ENCODE assay signal across 9 mouse cellular contexts in genomic region chr4:49058557-49058956, GRCm38 (mm10). TPM values are rescaled to one million over a fixed set of nuclear protein-coding genes. Genes with fewer than 3 reads are reported as not detected.
DNase-seq lines count a peak whose midpoint lies in the region; ATAC-seq and TF ChIP-seq lines count a peak whose summit lies in the region.
"Had no signal": no experiment of that assay in that cellular context is flagged by ENCODE, and none has a peak within 500 bp of the region (broad histone marks: within the 10 kb centered on the region; RNA-seq: fewer than 3 reads in every experiment).

No protein-coding gene starts in this region.

- no peak overlapping the region for H3K27ac ChIP-seq in lung, embryonic 14.5 days (ENCODE audit: low read depth)
- no peak overlapping the region for H3K27ac ChIP-seq in forebrain, embryonic 11.5 days (ENCODE audit: low read depth, low read length)
- H3K27ac ChIP-seq in kidney, postnatal 0 days: peak overlapping the region; percentile 68
- H3K27ac ChIP-seq in neural tube, embryonic 15.5 days (replicated peaks): peak overlapping the region; percentile 93

- WGBS in lung, embryonic 14.5 days: 7% methylated on average over 7 of the region's 7 CpGs
- WGBS in forebrain, embryonic 11.5 days: 3% methylated on average over 7 of the region's 7 CpGs
- 5% methylated on average over 7 of the region's 7 CpGs for WGBS in kidney, postnatal 0 days
- 3% methylated on average over 7 of the region's 7 CpGs for WGBS in neural tube, embryonic 15.5 days
- WGBS in lung, adult 2 months: 11% methylated on average over 7 of the region's 7 CpGs

- peak overlapping the region; percentile 96 for H3K4me2 ChIP-seq in lung, embryonic 14.5 days
- peak overlapping the region; percentile 85 for H3K4me2 ChIP-seq in forebrain, embryonic 11.5 days (ENCODE audit: low read depth, low read length, severe bottlenecking)
- H3K4me2 ChIP-seq in kidney, postnatal 0 days (ENCODE audit: low read length): peak overlapping the region; percentile 97
- peak overlapping the region; percentile 69 for H3K4me2 ChIP-seq in neural tube, embryonic 15.5 days

- H3K9ac ChIP-seq in lung, embryonic 14.5 days: peak overlapping the region; percentile 49
- H3K9ac ChIP-seq in forebrain, embryonic 11.5 days (ENCODE audit: low read length): peak overlapping the region; percentile 67
- H3K9ac ChIP-seq in kidney, postnatal 0 days (ENCODE audit: low read depth, low read length): peak overlapping the region; percentile 46
- H3K9ac ChIP-seq in neural tube, embryonic 15.5 days (replicated peaks): peak overlapping the region; percentile 82

- TF ChIP-seq POLR2A in lung, adult 2 months (IDR thresholded peaks at IDR 0.05; ENCODE audit: borderline replicate concordance, extremely low read depth, low read depth, low read length): no peak

- peak; percentile 2 for DNase-seq in lung, embryonic 14.5 days
- no peak for DNase-seq in lung, postnatal 10 days
- DNase-seq in forebrain, embryonic 11.5 days (ENCODE audit: low spot score): no peak
- DNase-seq in kidney, postnatal 0 days (ENCODE audit: low spot score): peak; percentile 33
- DNase-seq in frontal cortex, postnatal 10 days (ENCODE audit: low spot score in 2 of 2): no peak
- no peak for DNase-seq in gastrocnemius, postnatal 36 days
- DNase-seq in lung, adult 2 months: no peak

- TF ChIP-seq CTCF in lung, embryonic 14.5 days (IDR thresholded peaks at IDR 0.05; ENCODE audit: low read depth): no peak
- no peak for TF ChIP-seq CTCF in kidney, postnatal 0 days (IDR thresholded peaks at IDR 0.05; ENCODE audit: low read depth)
- TF ChIP-seq CTCF in lung, adult 2 months (IDR thresholded peaks at IDR 0.05; ENCODE audit: insufficient read depth, low read length): no peak

- peaks cover 16% of the 10 kb centered on the region for H3K27me3 ChIP-seq in lung, embryonic 14.5 days (ENCODE audit: insufficient read depth, low read length)
- H3K27me3 ChIP-seq in forebrain, embryonic 11.5 days (ENCODE audit: control insufficient read depth, insufficient read depth, low read length): no peaks in the 10 kb centered on the region; the same call in 1 of the 2 replicates
- H3K27me3 ChIP-seq in kidney, postnatal 0 days (ENCODE audit: insufficient read depth, low read length): no peaks in the 10 kb centered on the region
- no peaks in the 10 kb centered on the region for H3K27me3 ChIP-seq in neural tube, embryonic 15.5 days (replicated peaks)

- 0 out of 2 replicates have a peak, but pooled peaks cover 2% of the 10 kb centered on the region for H3K4me1 ChIP-seq in lung, embryonic 14.5 days (ENCODE audit: insufficient read depth)
- peaks cover 4% of the 10 kb centered on the region; the same call in 1 of the 2 replicates for H3K4me1 ChIP-seq in forebrain, embryonic 11.5 days (replicated peaks; ENCODE audit: control insufficient read depth, insufficient read depth, low read length)
- H3K4me1 ChIP-seq in kidney, postnatal 0 days (replicated peaks; ENCODE audit: insufficient read depth, low read length): no peaks in the 10 kb centered on the region
- H3K4me1 ChIP-seq in neural tube, embryonic 15.5 days: peaks cover 41% of the 10 kb centered on the region
- no peaks in the 10 kb centered on the region for H3K4me1 ChIP-seq in lung, adult 2 months (ENCODE audit: control insufficient read depth, insufficient read depth, low read length)

- no peaks in the 10 kb centered on the region for H3K36me3 ChIP-seq in lung, embryonic 14.5 days (ENCODE audit: insufficient read depth)
- H3K36me3 ChIP-seq in forebrain, embryonic 11.5 days (ENCODE audit: control insufficient read depth, insufficient read depth, low read length): no peaks in the 10 kb centered on the region
- no peaks in the 10 kb centered on the region for H3K36me3 ChIP-seq in kidney, postnatal 0 days (ENCODE audit: insufficient read depth, low read length)
- H3K36me3 ChIP-seq in neural tube, embryonic 15.5 days: no peaks in the 10 kb centered on the region

- peak; percentile 33; the same call in 1 of the 2 replicates for ATAC-seq in lung, embryonic 14.5 days (ENCODE audit: insufficient read depth)
- peak; percentile 31; the same call in 1 of the 2 replicates for ATAC-seq in forebrain, embryonic 11.5 days (replicated peaks; ENCODE audit: low FRiP score)
- peak; percentile 58 for ATAC-seq in kidney, postnatal 0 days (replicated peaks; ENCODE audit: low FRiP score, low read depth)
- ATAC-seq in neural tube, embryonic 15.5 days (ENCODE audit: low FRiP score): peak; percentile 16

- H3K9me3 ChIP-seq in lung, embryonic 14.5 days (ENCODE audit: low read depth, low read length): no peaks in the 10 kb centered on the region
- no peaks in the 10 kb centered on the region for H3K9me3 ChIP-seq in forebrain, embryonic 11.5 days (ENCODE audit: control insufficient read depth, low read length)
- no peaks in the 10 kb centered on the region for H3K9me3 ChIP-seq in kidney, postnatal 0 days (replicated peaks; ENCODE audit: low read length)
- H3K9me3 ChIP-seq in neural tube, embryonic 15.5 days (replicated peaks): no peaks in the 10 kb centered on the region

- peak overlapping the region; percentile 53 for H3K4me3 ChIP-seq in lung, embryonic 14.5 days (ENCODE audit: low read depth, low read length)
- H3K4me3 ChIP-seq in forebrain, embryonic 11.5 days (ENCODE audit: low read depth, low read length): peak overlapping the region; percentile 61
- H3K4me3 ChIP-seq in kidney, postnatal 0 days (replicated peaks; ENCODE audit: low read depth, low read length): peak overlapping the region; percentile 59
- peak overlapping the region; percentile 71 for H3K4me3 ChIP-seq in neural tube, embryonic 15.5 days (replicated peaks)
- H3K4me3 ChIP-seq in lung, adult 2 months (replicated peaks; ENCODE audit: extremely low read depth, low read depth, low read length): no peak overlapping the region

- intact Hi-C loops in gastrocnemius, postnatal 36 days (cut with DNase I): loop anchor here (10.0 kb wide), 1 partner anchor 284 kb away; no protein-coding TSS in a partner anchor

RNA-seq across cellular contexts. Expression of gene Plppr1, which starts 0.5 kb away (rescaled TPM):
- polyA plus RNA-seq in lung, embryonic 14.5 days (2014; fragmentation: Nextera tagmentation; extraction: Ambion mirVana): 0.63 and 1.2 TPM in 2 replicates
- 9.3 and 10.1 TPM in 2 replicates for polyA plus RNA-seq in forebrain, embryonic 11.5 days (2014; fragmentation: Nextera tagmentation; extraction: Ambion mirVana)
- polyA plus RNA-seq in kidney, postnatal 0 days (2015; fragmentation: Nextera tagmentation; extraction: Ambion mirVana): 6.5 and 6.6 TPM in 2 replicates
- polyA plus RNA-seq in neural tube, embryonic 15.5 days (2015; fragmentation: Nextera tagmentation; extraction: Ambion mirVana): 77.9 and 91.9 TPM in 2 replicates
- not detected for total RNA-seq in gastrocnemius, postnatal 36 days (2021)
- 0.02 TPM in 1 of 2 replicates, not detected in the other for polyA plus RNA-seq in lung, adult 2 months (2012; rRNA removed)
- total RNA-seq: granulocyte monocyte progenitor cell, adult 5-6 weeks had no signal

Comparison
In these comparisons a context has a peak if more than half of its experiments do, and no peak if none do; other contexts are left out.
1. DNase-seq: peak in lung, embryonic 14.5 days (single experiment) and kidney, postnatal 0 days (single experiment); none in lung, postnatal 10 days (single experiment), forebrain, embryonic 11.5 days (single experiment), frontal cortex, postnatal 10 days (0 of 2), gastrocnemius, postnatal 36 days (0 of 2) and lung, adult 2 months (single experiment).
2. H3K27ac ChIP-seq: peak in kidney, postnatal 0 days (single experiment) and neural tube, embryonic 15.5 days (single experiment); none in lung, embryonic 14.5 days (single experiment) and forebrain, embryonic 11.5 days (single experiment).
3. Peak in every context shown above with its lines, with median percentiles within 50 percentile points of each other: ATAC-seq, H3K4me2 ChIP-seq and H3K9ac ChIP-seq.